Mouse (Mus musculus) neural tube, embryonic 12.5 days (tissue): ENCODE data around the gene Narf. TPM values are rescaled to one million over a fixed set of nuclear protein-coding genes. Genes with fewer than 3 reads are reported as not detected.

Experiments used
- ATAC-seq: fragments of 200-750 bp; cut with Nextera tagmentation; 2 replicates; pipeline ENCODE4 v1.8.0; 2017; ENCODE audit warnings: low read depth, mild to moderate bottlenecking, moderate TSS enrichment, moderate library complexity; ENCODE audit not compliant: low FRiP score
- H3K27ac ChIP-seq: fragments of 300-500 bp; sonication (generic); 2 replicates; pipeline ENCODE4 v1.5.1; 2016
- H3K27me3 ChIP-seq: fragments of 300-500 bp; sonication (generic); replicated peaks from 2 replicates; pipeline ENCODE4 v1.6.1; 2016; ENCODE audit warnings: mild to moderate bottlenecking
- H3K36me3 ChIP-seq: fragments of 300-500 bp; sonication (generic); 2 replicates; pipeline ENCODE4 v1.6.1; 2016; ENCODE audit warnings: mild to moderate bottlenecking
- H3K4me1 ChIP-seq: fragments of 300-500 bp; sonication (generic); 2 replicates; pipeline ENCODE4 v1.6.1; 2016
- H3K4me2 ChIP-seq: fragments of 300-500 bp; sonication (generic); replicated peaks from 2 replicates; pipeline ENCODE4 v1.6.1; 2016; ENCODE audit warnings: mild to moderate bottlenecking
- H3K4me3 ChIP-seq: fragments of 300-500 bp; sonication (generic); 2 replicates; pipeline ENCODE4 v1.5.1; 2016
- H3K9ac ChIP-seq: fragments of 300-500 bp; sonication (generic); 2 replicates; pipeline ENCODE4 v1.6.1; 2016; ENCODE audit warnings: mild to moderate bottlenecking
- H3K9me3 ChIP-seq: fragments of 300-500 bp; sonication (generic); 2 replicates; pipeline ENCODE4 v1.6.1; 2016; ENCODE audit warnings: mild to moderate bottlenecking
- WGBS: fragments of 180-500 bp; shearing (Covaris S2); methylation state at CpG from one replicate; pipeline ENCODE4 v1.1.7; 2016; 5-methylcytosine and 5-hydroxymethylcytosine counted together
- polyA plus RNA-seq: library from polyadenylated mRNA; unstranded; fragments of >200 nt; fragmentation: Nextera tagmentation; extraction: Ambion mirVana; gene quantifications from 2 replicates; pipeline ENCODE4 v1.2.1, GENCODE M21; 2016

Gene Narf
- polyA plus RNA-seq, 1 experiment from 2014 or later: 96.2 TPM

GRCm38 (mm10) chr11:121250196-121250595 lies 13.1 kb downstream of the Narf start:
- H3K9me3 ChIP-seq: no peaks in the 10 kb centered on the region
- no peak for ATAC-seq
- no peak overlapping the region for H3K4me3 ChIP-seq
- no peaks in the 10 kb centered on the region for H3K4me1 ChIP-seq
- whole genome bisulfite sequencing: 91% methylated on average over 8 of the region's 8 CpGs
- H3K9ac ChIP-seq: no peak overlapping the region
- no peaks in the 10 kb centered on the region for H3K27me3 ChIP-seq
- no peak overlapping the region for H3K27ac ChIP-seq
- peaks cover 96% of the 10 kb centered on the region for H3K36me3 ChIP-seq
- H3K4me2 ChIP-seq: no peak overlapping the region

- H3K36me3 ChIP-seq: peaks cover 46% of the 10 kb centered on the region
- peak within 1 kb of the TSS; percentile 75 for H3K4me2 ChIP-seq
- under 1% methylated on average over 90 of the region's 91 CpGs for WGBS
- H3K27ac ChIP-seq: peak within 1 kb of the TSS; percentile 71
- H3K27me3 ChIP-seq: no peaks in the 10 kb centered on the region
- peak within 1 kb of the TSS; percentile 98 for H3K9ac ChIP-seq
- peak within 1 kb of the TSS; percentile 99 for H3K4me3 ChIP-seq
- H3K9me3 ChIP-seq: no peaks in the 10 kb centered on the region
- peak; percentile 98 for ATAC-seq
- peaks cover 10% of the 10 kb centered on the region; the same call in 1 of the 2 replicates for H3K4me1 ChIP-seq
Measured at GRCm38 (mm10) chr11:121259160-121260100, 22.4 kb downstream of the Narf start, which contains the start of gene Foxk2. Gene Foxk2, plus strand, starts transcription at chr11:121259990.

- ATAC-seq: peak; percentile 14; the same call in 1 of the 2 replicates
- H3K27me3 ChIP-seq: no peaks in the 10 kb centered on the region
- H3K36me3 ChIP-seq: peaks cover 41% of the 10 kb centered on the region
- no peaks in the 10 kb centered on the region for H3K9me3 ChIP-seq
- H3K4me2 ChIP-seq: peak overlapping the region; percentile 72
- H3K4me1 ChIP-seq: peaks cover 10% of the 10 kb centered on the region; the same call in 1 of the 2 replicates
- H3K27ac ChIP-seq: 0 out of 2 replicates have a peak overlapping the region, but pooled peaks have one; percentile 71
- peak overlapping the region; percentile 99 for H3K4me3 ChIP-seq
- peak overlapping the region; percentile 98 for H3K9ac ChIP-seq
- WGBS: under 1% methylated on average over 60 of the region's 60 CpGs
Measured at GRCm38 (mm10) chr11:121260211-121260906, 23.3 kb downstream of the Narf start.

GRCm38 (mm10) chr11:121261074-121261473 lies 24.0 kb downstream of the Narf start:
- H3K4me3 ChIP-seq: peak overlapping the region; percentile 99
- H3K9ac ChIP-seq: peak overlapping the region; percentile 98
- WGBS: 54% methylated on average over 2 of the region's 2 CpGs
- H3K4me1 ChIP-seq: peaks cover 10% of the 10 kb centered on the region; the same call in 1 of the 2 replicates
- peak overlapping the region; percentile 72 for H3K4me2 ChIP-seq
- H3K36me3 ChIP-seq: peaks cover 33% of the 10 kb centered on the region
- no peaks in the 10 kb centered on the region for H3K27me3 ChIP-seq
- no peaks in the 10 kb centered on the region for H3K9me3 ChIP-seq
- H3K27ac ChIP-seq: no peak overlapping the region
- no peak for ATAC-seq

- Histone ChIP-seq H3K27me3 (no peaks in the 10 kb centered on the region), H3K4me1 (no peaks in the 10 kb centered on the region), H3K4me3 (no peak overlapping the region), H3K9ac (no peak overlapping the region), H3K36me3 (peaks cover 8% of the 10 kb centered on the region), H3K9me3 (no peaks in the 10 kb centered on the region), H3K27ac (no peak overlapping the region), H3K4me2 (no peak overlapping the region)
- 94% methylated on average over 8 of the region's 8 CpGs for WGBS
- no peak for ATAC-seq
Measured at GRCm38 (mm10) chr11:121277516-121277915, 40.5 kb downstream of the Narf start.

- H3K4me3 ChIP-seq: no peak overlapping the region
- H3K27me3 ChIP-seq: no peaks in the 10 kb centered on the region
- H3K4me1 ChIP-seq: no peaks in the 10 kb centered on the region
- no peak overlapping the region for H3K9ac ChIP-seq
- no peak for ATAC-seq
- no peak overlapping the region for H3K4me2 ChIP-seq
- H3K9me3 ChIP-seq: no peaks in the 10 kb centered on the region
- H3K36me3 ChIP-seq: peaks cover 8% of the 10 kb centered on the region
- H3K27ac ChIP-seq: no peak overlapping the region
- WGBS: 91% methylated on average over 3 of the region's 3 CpGs
Measured at GRCm38 (mm10) chr11:121278011-121278410, 41.0 kb downstream of the Narf start.

GRCm38 (mm10) chr11:121282911-121283310 lies 45.9 kb downstream of the Narf start:
- no peak overlapping the region for H3K4me3 ChIP-seq
- no peak overlapping the region for H3K9ac ChIP-seq
- H3K27ac ChIP-seq: no peak overlapping the region
- ATAC-seq: no peak
- no peaks in the 10 kb centered on the region for H3K27me3 ChIP-seq
- WGBS: 91% methylated on average over 6 of the region's 6 CpGs
- no peak overlapping the region for H3K4me2 ChIP-seq
- H3K9me3 ChIP-seq: no peaks in the 10 kb centered on the region
- H3K4me1 ChIP-seq: no peaks in the 10 kb centered on the region
- H3K36me3 ChIP-seq: peaks cover 30% of the 10 kb centered on the region

GRCm38 (mm10) chr11:121289859-121290258 lies 52.8 kb downstream of the Narf start:
- Histone ChIP-seq H3K9ac (no peak overlapping the region), H3K4me2 (no peak overlapping the region), H3K27me3 (no peaks in the 10 kb centered on the region), H3K27ac (no peak overlapping the region), H3K36me3 (peaks cover 86% of the 10 kb centered on the region), H3K9me3 (no peaks in the 10 kb centered on the region), H3K4me1 (no peaks in the 10 kb centered on the region), H3K4me3 (no peak overlapping the region)
- no peak for ATAC-seq
- 95% methylated on average over 3 of the region's 3 CpGs for WGBS

GRCm38 (mm10) chr11:121294771-121295170 lies 57.7 kb downstream of the Narf start:
- Histone ChIP-seq H3K9me3 (no peaks in the 10 kb centered on the region), H3K4me3 (no peak overlapping the region), H3K4me1 (no peaks in the 10 kb centered on the region), H3K9ac (no peak overlapping the region), H3K27me3 (no peaks in the 10 kb centered on the region), H3K4me2 (no peak overlapping the region), H3K27ac (no peak overlapping the region), H3K36me3 (peaks cover 84% of the 10 kb centered on the region)
- no peak for ATAC-seq
- 96% methylated on average over 5 of the region's 5 CpGs for WGBS

GRCm38 (mm10) chr11:121298493-121298892 lies 61.4 kb downstream of the Narf start:
- peaks cover 88% of the 10 kb centered on the region for H3K36me3 ChIP-seq
- no peak for ATAC-seq

GRCm38 (mm10) chr11:121300265-121300664 lies 63.2 kb downstream of the Narf start:
- Histone ChIP-seq H3K9me3 (no peaks in the 10 kb centered on the region), H3K4me3 (no peak overlapping the region), H3K4me1 (no peaks in the 10 kb centered on the region), H3K27ac (no peak overlapping the region), H3K36me3 (peaks cover 90% of the 10 kb centered on the region), H3K27me3 (no peaks in the 10 kb centered on the region), H3K4me2 (no peak overlapping the region), H3K9ac (no peak overlapping the region)
- ATAC-seq: no peak
- 92% methylated on average over 9 of the region's 9 CpGs for WGBS

More at GRCm38 (mm10) chr11:121298493-121298892, 61.4 kb downstream of the Narf start:
- no peak overlapping the region for H3K4me3 ChIP-seq
- WGBS: 95% methylated on average over 8 of the region's 8 CpGs
- no peak overlapping the region for H3K27ac ChIP-seq
- no peak overlapping the region for H3K9ac ChIP-seq
- no peak overlapping the region for H3K4me2 ChIP-seq
- no peaks in the 10 kb centered on the region for H3K4me1 ChIP-seq
- H3K9me3 ChIP-seq: no peaks in the 10 kb centered on the region
- no peaks in the 10 kb centered on the region for H3K27me3 ChIP-seq

GRCm38 (mm10) chr11:121305371-121305770 lies 68.3 kb downstream of the Narf start:
- Histone ChIP-seq H3K36me3 (peaks cover 91% of the 10 kb centered on the region), H3K4me2 (no peak overlapping the region), H3K27ac (no peak overlapping the region), H3K4me1 (no peaks in the 10 kb centered on the region), H3K27me3 (no peaks in the 10 kb centered on the region), H3K4me3 (no peak overlapping the region), H3K9me3 (peaks cover 6% of the 10 kb centered on the region; the same call in 1 of the 2 replicates), H3K9ac (no peak overlapping the region)
- 90% methylated on average over 6 of the region's 6 CpGs for WGBS
- ATAC-seq: no peak
